Mouse (Mus musculus): Measurements from ENCODE around the gene Ccdc177. TPM values are rescaled to one million over a fixed set of nuclear protein-coding genes. Genes with fewer than 3 reads are reported as not detected.

The Ccdc177 gene
- polyA plus RNA-seq, 1 experiment from 2014 or later = not detected

DNA sequence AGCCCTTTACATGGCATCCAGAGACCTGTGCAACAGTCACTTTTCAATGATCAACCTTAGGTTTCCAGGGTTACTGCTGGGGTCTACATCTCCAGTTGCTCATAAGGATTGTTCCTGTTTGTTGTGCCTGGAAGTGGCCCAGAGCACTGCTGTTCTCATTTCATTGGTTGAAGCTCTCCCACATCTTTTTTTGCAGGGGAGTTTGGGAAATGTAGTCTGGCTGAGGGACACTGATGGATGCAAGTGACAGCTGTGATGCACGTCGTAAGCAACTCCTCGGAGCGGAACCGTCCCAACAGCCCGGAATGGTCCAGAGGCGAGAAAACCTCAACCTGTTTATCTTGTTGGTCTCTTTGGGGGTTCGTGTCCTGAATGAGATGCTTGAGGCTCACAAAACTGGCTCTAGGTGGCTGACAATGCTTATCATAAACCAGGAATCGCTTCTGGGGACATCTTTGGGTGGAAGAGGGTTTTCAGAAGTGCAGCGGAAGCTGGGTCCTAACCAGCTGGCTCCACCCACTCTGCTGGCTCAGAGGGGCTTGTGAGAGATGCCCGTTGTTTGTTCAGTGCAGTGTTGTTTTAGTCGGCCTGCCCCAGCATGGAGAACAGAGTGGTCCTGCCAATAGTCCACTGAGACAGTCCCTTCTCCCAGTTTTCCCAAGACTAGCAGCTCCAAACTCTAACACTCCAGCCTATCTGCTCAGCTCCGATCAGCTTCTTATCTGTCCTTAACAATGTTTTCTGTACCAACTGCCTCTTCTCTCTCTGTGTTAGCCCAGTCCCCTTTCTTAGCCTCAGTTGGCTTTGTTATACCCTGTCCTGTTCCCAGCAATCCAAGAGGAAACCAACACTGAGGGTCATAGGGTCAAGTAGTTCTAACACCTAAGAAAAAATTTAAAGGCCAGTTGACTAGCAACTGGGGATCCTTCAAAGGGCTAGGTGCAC, 25.7 kb downstream of the Ccdc177 start:
- no peak overlapping the region for H3K9ac ChIP-seq (replicated peaks)
- DNase-seq = no peak
- no peak overlapping the region for H3K27ac ChIP-seq (ENCODE audit: low read depth)
- H3K4me2 ChIP-seq (ENCODE audit: low read depth, low read length) = no peak overlapping the region
- H3K4me3 ChIP-seq (ENCODE audit: low read depth, low read length) = no peak overlapping the region
- H3K27me3 ChIP-seq (ENCODE audit: insufficient read depth, low read length) = peaks cover 11% of the 10 kb centered on the region; the same call in 1 of the 2 replicates
- TF ChIP-seq EP300 (IDR thresholded peaks at IDR 0.05; ENCODE audit: low read depth) (no peak), CTCF (IDR thresholded peaks at IDR 0.05; ENCODE audit: low read depth) (no peak)
- 52% methylated on average over 13 of the region's 13 CpGs for WGBS (ENCODE audit: insufficient replicate concordance)
- H3K9me3 ChIP-seq (ENCODE audit: low read length) = no peaks in the 10 kb centered on the region
- H3K36me3 ChIP-seq (replicated peaks; ENCODE audit: insufficient read depth, low read length) = no peaks in the 10 kb centered on the region
- ATAC-seq = no peak
- H3K4me1 ChIP-seq (ENCODE audit: insufficient read depth) = no peaks in the 10 kb centered on the region

DNA sequence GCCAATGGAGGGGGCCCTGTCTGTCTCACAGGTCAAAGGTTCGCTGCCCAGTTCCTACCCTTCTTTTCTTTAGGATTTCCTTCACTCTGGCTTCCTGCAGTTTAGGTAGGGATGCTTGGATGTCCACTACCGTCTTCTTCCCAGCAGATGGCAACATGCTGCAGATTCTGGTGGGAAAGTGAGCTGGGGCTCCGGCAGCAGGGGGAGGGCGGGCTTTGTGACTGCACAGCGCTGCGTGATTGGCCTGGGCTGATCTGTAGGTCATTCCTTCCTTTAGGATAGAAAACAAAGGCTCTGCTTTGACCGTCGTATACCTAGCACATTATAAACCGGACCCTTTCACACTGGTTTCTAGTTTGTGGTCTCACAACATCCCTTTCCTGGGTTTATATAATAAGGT, 29.9 kb downstream of the Ccdc177 start:
- Histone ChIP-seq H3K27me3 (ENCODE audit: insufficient read depth, low read length) (no peaks in the 10 kb centered on the region), H3K36me3 (replicated peaks; ENCODE audit: insufficient read depth, low read length) (no peaks in the 10 kb centered on the region), H3K4me3 (ENCODE audit: low read depth, low read length) (no peak overlapping the region), H3K27ac (ENCODE audit: low read depth) (peak overlapping the region; percentile 20; the same call in 1 of the 2 replicates), H3K9ac (replicated peaks) (no peak overlapping the region), H3K4me1 (ENCODE audit: insufficient read depth) (no peaks in the 10 kb centered on the region), H3K4me2 (ENCODE audit: low read depth, low read length) (no peak overlapping the region), H3K9me3 (ENCODE audit: low read length) (no peaks in the 10 kb centered on the region)
- peak; percentile 46; the same call in 1 of the 2 replicates for ATAC-seq
- DNase-seq = peak; percentile 56
- TF ChIP-seq EP300 (IDR thresholded peaks at IDR 0.05; ENCODE audit: low read depth) (no peak), CTCF (IDR thresholded peaks at IDR 0.05; ENCODE audit: low read depth) (peak; percentile 66)
- WGBS (ENCODE audit: insufficient replicate concordance) = 18% methylated on average over 9 of the region's 9 CpGs

DNA sequence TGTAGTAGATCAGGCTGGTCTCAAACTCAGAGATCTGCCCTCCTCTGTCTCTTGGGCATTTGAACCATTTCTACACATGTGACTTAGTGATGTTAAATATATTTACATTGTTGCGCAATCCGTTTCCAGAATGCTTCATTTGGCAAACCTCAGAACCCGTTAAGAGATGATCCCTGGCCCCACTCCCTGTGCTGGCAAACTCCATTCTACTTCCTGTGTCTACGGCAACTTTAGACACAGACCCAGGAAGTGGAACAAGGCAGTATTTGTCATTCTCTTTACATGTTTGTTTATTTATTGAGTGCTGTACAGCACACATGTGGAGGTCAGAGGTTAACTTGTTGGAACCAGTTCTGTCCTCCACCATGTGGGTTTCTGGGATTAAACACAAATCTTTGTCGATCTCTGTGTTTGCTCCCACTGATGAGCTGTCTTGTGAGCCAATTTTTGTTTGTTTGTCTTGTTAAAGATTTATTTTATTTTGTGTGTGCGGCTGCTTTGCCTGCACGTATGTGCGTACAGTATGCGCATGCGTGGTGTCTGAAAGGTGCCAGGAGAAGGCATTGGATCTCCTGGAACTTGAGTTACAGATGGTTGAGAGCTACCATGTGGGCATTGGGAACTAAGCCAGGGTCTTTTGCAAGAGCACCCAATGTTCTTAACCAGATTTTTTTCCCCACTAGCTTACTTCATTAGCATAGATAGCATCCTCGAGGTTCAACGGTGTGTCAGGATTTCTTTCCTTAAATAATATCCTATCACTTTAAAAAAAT, 30.5 kb downstream of the Ccdc177 start:
- Histone ChIP-seq H3K9ac (replicated peaks) (no peak overlapping the region), H3K4me3 (ENCODE audit: low read depth, low read length) (no peak overlapping the region), H3K4me2 (ENCODE audit: low read depth, low read length) (no peak overlapping the region), H3K27me3 (ENCODE audit: insufficient read depth, low read length) (no peaks in the 10 kb centered on the region), H3K4me1 (ENCODE audit: insufficient read depth) (no peaks in the 10 kb centered on the region), H3K9me3 (ENCODE audit: low read length) (no peaks in the 10 kb centered on the region), H3K27ac (ENCODE audit: low read depth) (peak overlapping the region; percentile 64), H3K36me3 (replicated peaks; ENCODE audit: insufficient read depth, low read length) (no peaks in the 10 kb centered on the region)
- TF ChIP-seq CTCF (IDR thresholded peaks at IDR 0.05; ENCODE audit: low read depth) (no peak), EP300 (IDR thresholded peaks at IDR 0.05; ENCODE audit: low read depth) (peak; percentile 50; the same call in 1 of the 2 replicates)
- DNase-seq (peak; percentile 58), ATAC-seq (peak; percentile 87)
- WGBS (ENCODE audit: insufficient replicate concordance) = 57% methylated on average over 12 of the region's 12 CpGs

DNA sequence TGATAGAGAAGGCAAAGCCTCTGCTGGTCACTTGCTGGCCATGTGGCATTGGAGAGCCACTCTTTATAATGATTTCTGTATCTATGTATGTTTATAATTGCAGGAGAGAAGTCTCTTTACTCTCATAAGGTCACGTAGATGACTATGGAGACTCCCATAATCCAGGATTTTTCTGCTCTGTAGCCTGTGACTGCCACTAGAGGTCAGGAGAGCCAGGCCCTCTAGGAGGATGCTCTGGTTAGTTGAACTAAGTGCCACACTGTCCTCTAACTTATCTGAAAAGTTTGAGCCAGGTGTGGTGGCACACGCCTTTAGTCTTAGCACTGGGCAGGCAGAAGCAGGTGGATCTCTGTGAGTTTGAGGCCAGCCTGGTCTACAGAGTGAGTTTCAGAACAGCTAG, 31.7 kb downstream of the Ccdc177 start:
- Histone ChIP-seq H3K9ac (replicated peaks) (no peak overlapping the region), H3K9me3 (ENCODE audit: low read length) (no peaks in the 10 kb centered on the region), H3K4me3 (ENCODE audit: low read depth, low read length) (no peak overlapping the region), H3K27me3 (ENCODE audit: insufficient read depth, low read length) (no peaks in the 10 kb centered on the region), H3K27ac (ENCODE audit: low read depth) (no peak overlapping the region), H3K36me3 (replicated peaks; ENCODE audit: insufficient read depth, low read length) (no peaks in the 10 kb centered on the region), H3K4me1 (ENCODE audit: insufficient read depth) (no peaks in the 10 kb centered on the region), H3K4me2 (ENCODE audit: low read depth, low read length) (no peak overlapping the region)
- WGBS (ENCODE audit: insufficient replicate concordance) = 60% methylated on average over 2 of the region's 2 CpGs
- ATAC-seq (no peak), DNase-seq (no peak)
- TF ChIP-seq CTCF (IDR thresholded peaks at IDR 0.05; ENCODE audit: low read depth) (peak; percentile 56), EP300 (IDR thresholded peaks at IDR 0.05; ENCODE audit: low read depth) (no peak)

DNA sequence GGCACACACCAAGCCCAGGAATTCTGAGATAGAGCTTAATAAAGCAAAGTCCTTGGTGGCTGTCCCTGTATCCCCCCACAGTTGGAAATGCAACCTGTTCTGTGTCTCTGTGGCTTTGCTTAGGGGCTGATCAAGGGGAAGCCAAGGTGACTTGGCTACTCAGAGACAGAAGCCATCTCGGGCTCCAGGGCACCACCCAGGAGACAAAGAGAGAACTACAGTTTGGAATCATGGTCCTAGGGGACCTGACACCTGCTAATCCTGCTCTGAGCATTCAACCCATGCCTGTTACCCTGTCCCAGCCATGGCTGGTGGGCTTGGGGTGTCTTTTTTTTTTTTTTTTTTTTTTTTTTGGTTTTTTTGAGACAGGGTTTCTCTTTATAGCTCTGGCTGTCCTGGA, 32.3 kb downstream of the Ccdc177 start:
- WGBS (ENCODE audit: insufficient replicate concordance) = 14% methylated on average over 1 of the region's 1 CpGs
- Histone ChIP-seq H3K27ac (ENCODE audit: low read depth) (no peak overlapping the region), H3K9me3 (ENCODE audit: low read length) (no peaks in the 10 kb centered on the region), H3K4me1 (ENCODE audit: insufficient read depth) (no peaks in the 10 kb centered on the region), H3K36me3 (replicated peaks; ENCODE audit: insufficient read depth, low read length) (no peaks in the 10 kb centered on the region), H3K27me3 (ENCODE audit: insufficient read depth, low read length) (no peaks in the 10 kb centered on the region), H3K4me3 (ENCODE audit: low read depth, low read length) (no peak overlapping the region), H3K4me2 (ENCODE audit: low read depth, low read length) (no peak overlapping the region), H3K9ac (replicated peaks) (no peak overlapping the region)
- DNase-seq = no peak
- TF ChIP-seq EP300 (IDR thresholded peaks at IDR 0.05; ENCODE audit: low read depth) = no peak
- no peak for TF ChIP-seq CTCF (IDR thresholded peaks at IDR 0.05; ENCODE audit: low read depth)
- no peak for ATAC-seq
